Mouse (Mus musculus) midbrain, embryonic 14.5 days (tissue): Measurements from ENCODE around the gene Vasp. TPM values are rescaled to one million over a fixed set of nuclear protein-coding genes. Genes with fewer than 3 reads are reported as not detected.

Experiments used
- ATAC-seq: fragments of 200-750 bp; cut with Nextera tagmentation; 2 replicates; pipeline ENCODE4 v1.8.0; 2017; ENCODE audit warnings: moderate number of reproducible peaks, moderate library complexity; ENCODE audit not compliant: low FRiP score, low TSS enrichment
- DNase-seq: peaks from one replicate; pipeline ENCODE4 v3.0.0-alpha.2; 2015
- H3K27ac ChIP-seq: fragments of 300-500 bp; sonication (generic); replicated peaks from 2 replicates; pipeline ENCODE4 v1.5.1; 2014; ENCODE audit warnings: mild to moderate bottlenecking, low read depth, low read length, moderate library complexity
- H3K27me3 ChIP-seq: fragments of 300-500 bp; sonication (generic); 2 replicates; pipeline ENCODE4 v1.6.1; 2014; ENCODE audit warnings: low read length, control low read depth, mixed read lengths; ENCODE audit not compliant: control insufficient read depth, insufficient read depth
- H3K36me3 ChIP-seq: fragments of 300-500 bp; sonication (generic); 2 replicates; pipeline ENCODE4 v1.6.1; 2014; ENCODE audit warnings: low read length, control low read depth; ENCODE audit not compliant: control insufficient read depth, insufficient read depth
- H3K4me1 ChIP-seq: fragments of 300-500 bp; sonication (generic); 2 replicates; pipeline ENCODE4 v1.6.1; 2014; ENCODE audit warnings: mild to moderate bottlenecking, antibody characterized with exemption, low read length, control low read depth; ENCODE audit not compliant: control insufficient read depth, insufficient read depth
- H3K4me2 ChIP-seq: fragments of 300-500 bp; sonication (generic); 2 replicates; pipeline ENCODE4 v1.6.1; 2014; ENCODE audit warnings: mild to moderate bottlenecking, low read length, moderate library complexity
- H3K4me3 ChIP-seq: fragments of 300-500 bp; sonication (generic); replicated peaks from 2 replicates; pipeline ENCODE4 v1.5.1; 2014; ENCODE audit warnings: low read depth, low read length
- H3K9ac ChIP-seq: fragments of 300-500 bp; sonication (generic); replicated peaks from 2 replicates; pipeline ENCODE4 v1.6.1; 2014; ENCODE audit warnings: mild to moderate bottlenecking, low read length, moderate library complexity
- H3K9me3 ChIP-seq: fragments of 300-500 bp; sonication (generic); 2 replicates; pipeline ENCODE4 v1.6.1; 2016; ENCODE audit warnings: low read length, control low read depth, mixed read lengths; ENCODE audit not compliant: control insufficient read depth
- WGBS: fragments of 180-500 bp; shearing (Covaris S2); extraction: QIAGEN DNeasy Blood & Tissue Kit; methylation state at CpG from one replicate; pipeline ENCODE4 v1.1.7; 2014; 5-methylcytosine and 5-hydroxymethylcytosine counted together
- polyA plus RNA-seq: library from polyadenylated mRNA; unstranded; fragments of >200 nt; fragmentation: Nextera tagmentation; extraction: Ambion mirVana; gene quantifications from 2 replicates; pipeline ENCODE4 v1.2.1, GENCODE M21; 2014

Gene Vasp
- polyA plus RNA-seq: 28.9 and 29.1 TPM in 2 replicates

DNA sequence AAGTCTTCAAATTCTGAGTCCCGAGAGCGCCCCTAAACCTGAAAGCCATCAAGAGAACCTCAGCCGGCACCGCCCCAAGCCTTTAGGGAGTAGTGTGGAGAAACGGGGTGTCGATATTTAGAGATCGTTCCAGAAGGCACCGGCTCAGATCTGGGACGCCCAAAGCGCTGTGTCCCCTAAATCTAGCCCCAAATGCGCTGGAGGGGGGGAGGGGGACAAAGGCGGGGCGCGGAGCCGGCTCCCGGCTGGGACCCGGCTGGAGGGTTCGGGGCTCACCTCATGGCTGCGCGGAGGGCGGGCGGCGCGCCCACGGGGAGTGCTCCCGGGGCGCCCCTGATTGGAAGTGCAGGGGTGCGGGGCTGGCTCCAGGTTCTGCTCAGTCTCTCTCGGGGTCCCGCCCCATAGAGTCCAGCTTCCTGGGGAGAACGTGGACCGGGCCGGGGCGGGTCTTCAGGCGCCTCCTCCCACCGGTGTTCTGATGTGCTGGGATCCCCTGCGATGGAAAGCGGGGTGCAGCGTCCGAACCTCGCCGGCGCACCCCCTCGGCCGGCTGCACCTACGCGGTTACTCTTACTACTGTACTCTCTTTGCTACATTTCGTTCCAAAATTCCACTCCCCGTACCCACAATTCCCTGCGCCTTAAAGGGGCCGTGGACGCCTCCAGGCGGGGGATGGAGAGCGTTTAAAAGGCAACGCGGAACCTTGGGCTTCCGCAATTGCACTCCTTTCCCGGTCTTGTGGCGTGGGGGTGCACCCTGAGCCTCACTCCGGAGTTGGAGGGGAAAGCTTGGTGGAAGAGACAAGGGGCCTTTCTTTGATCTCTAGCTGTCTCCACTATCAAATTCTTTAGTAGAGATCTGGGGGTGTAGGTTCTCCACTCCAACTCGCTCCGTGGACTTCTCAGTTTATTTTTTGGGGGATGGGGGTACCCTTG is at the start of gene Vasp:
Gene Vasp (minus strand): TSS at position 580 of the 935 bp plus-strand sequence.
- WGBS: under 1% methylated on average over 62 of the region's 62 CpGs
- Histone ChIP-seq H3K4me1 (peaks cover 16% of the 10 kb centered on the region), H3K9me3 (no peaks in the 10 kb centered on the region), H3K27me3 (no peaks in the 10 kb centered on the region), H3K27ac (peak within 1 kb of the TSS; percentile 75), H3K4me2 (peak within 1 kb of the TSS; percentile 90), H3K4me3 (peak within 1 kb of the TSS; percentile 94), H3K36me3 (peaks cover 2% of the 10 kb centered on the region; the same call in 1 of the 2 replicates), H3K9ac (peak within 1 kb of the TSS; percentile 82)
- DNase-seq (peak; percentile 94), ATAC-seq (peak; percentile 72)

DNA sequence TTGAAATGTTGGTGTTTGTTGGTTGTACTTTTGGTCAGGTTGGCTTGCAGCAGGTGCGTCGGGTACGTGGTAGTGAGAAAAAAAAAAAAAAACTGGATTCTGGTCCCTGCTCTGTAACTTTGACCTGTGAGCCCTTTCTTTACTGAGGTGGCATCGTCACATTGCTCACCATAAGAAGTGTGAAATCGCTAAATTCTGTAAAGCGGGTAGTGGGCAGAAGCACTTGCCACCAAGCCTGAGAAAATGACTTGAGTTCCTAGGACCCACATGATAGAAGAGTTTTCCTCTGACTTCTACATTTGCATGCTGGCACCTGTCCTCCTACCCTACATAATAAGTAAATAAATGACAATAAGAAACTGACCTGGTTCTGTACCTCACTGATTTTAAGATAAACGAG is 49.0 kb upstream of the Vasp start:
- 40% methylated on average over 7 of the region's 7 CpGs for WGBS
- Histone ChIP-seq H3K4me1 (peaks cover 9% of the 10 kb centered on the region), H3K27ac (no peak overlapping the region), H3K9ac (peak overlapping the region; percentile 21; the same call in 1 of the 2 replicates), H3K4me2 (peak overlapping the region; percentile 59), H3K36me3 (no peaks in the 10 kb centered on the region), H3K4me3 (peak overlapping the region; percentile 42), H3K27me3 (no peaks in the 10 kb centered on the region), H3K9me3 (no peaks in the 10 kb centered on the region)
- ATAC-seq: no peak
- no peak for DNase-seq

DNA sequence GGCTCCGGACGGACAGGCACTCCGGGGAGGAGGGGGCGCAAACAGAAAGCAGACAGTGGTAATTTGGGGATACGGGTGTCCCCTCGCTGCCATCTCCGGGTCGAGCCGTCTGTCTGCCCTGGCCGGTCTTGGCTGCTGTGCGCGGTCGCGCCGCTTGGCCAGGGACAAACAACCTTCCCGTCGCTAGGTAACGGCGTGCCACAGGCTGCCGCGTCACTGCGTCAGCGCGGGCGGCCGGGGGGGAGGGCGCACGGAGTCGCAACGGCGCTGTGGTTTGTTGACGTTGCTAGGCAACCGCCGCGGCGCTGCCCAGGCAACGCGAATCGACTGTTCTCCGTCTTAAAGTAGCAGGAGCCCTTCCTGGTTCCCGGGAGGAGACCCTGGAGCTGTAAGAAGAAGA is 48.3 kb upstream of the Vasp start:
- peak overlapping the region; percentile 40 for H3K9ac ChIP-seq
- peak; percentile 96 for ATAC-seq
- H3K27me3 ChIP-seq: no peaks in the 10 kb centered on the region
- H3K9me3 ChIP-seq: no peaks in the 10 kb centered on the region
- H3K27ac ChIP-seq: peak overlapping the region; percentile 16; the same call in 1 of the 2 replicates
- DNase-seq: peak; percentile 99
- H3K36me3 ChIP-seq: no peaks in the 10 kb centered on the region
- peak overlapping the region; percentile 42 for H3K4me3 ChIP-seq
- under 1% methylated on average over 41 of the region's 41 CpGs for WGBS
- H3K4me1 ChIP-seq: peaks cover 9% of the 10 kb centered on the region
- H3K4me2 ChIP-seq: peak overlapping the region; percentile 59

DNA sequence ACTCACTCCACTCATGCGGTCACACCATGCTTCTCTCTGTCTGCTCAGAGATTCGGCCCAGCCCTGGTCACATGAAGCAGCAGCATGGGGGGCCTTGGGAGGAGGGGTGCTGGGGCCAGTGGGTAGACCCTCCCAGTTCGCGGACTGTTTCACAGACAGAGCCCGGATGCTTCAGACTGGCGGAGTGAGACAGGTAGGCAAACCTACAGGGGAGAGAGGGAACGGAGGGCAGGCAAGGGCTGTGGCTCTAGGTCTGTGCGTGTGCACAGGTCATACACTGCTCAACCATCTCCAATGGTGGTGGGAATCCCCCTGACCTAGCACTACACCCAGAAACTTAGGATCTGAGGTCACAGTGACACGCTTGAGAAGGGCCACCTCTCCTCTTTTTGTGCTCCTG is 47.8 kb upstream of the Vasp start:
- peak overlapping the region; percentile 16; the same call in 1 of the 2 replicates for H3K27ac ChIP-seq
- H3K9ac ChIP-seq: peak overlapping the region; percentile 40
- no peaks in the 10 kb centered on the region for H3K27me3 ChIP-seq
- H3K4me3 ChIP-seq: peak overlapping the region; percentile 42
- H3K4me2 ChIP-seq: peak overlapping the region; percentile 59
- no peaks in the 10 kb centered on the region for H3K36me3 ChIP-seq
- peaks cover 9% of the 10 kb centered on the region for H3K4me1 ChIP-seq
- DNase-seq (peak; percentile 20), ATAC-seq (peak; percentile 41)
- WGBS: 12% methylated on average over 9 of the region's 9 CpGs
- H3K9me3 ChIP-seq: no peaks in the 10 kb centered on the region

DNA sequence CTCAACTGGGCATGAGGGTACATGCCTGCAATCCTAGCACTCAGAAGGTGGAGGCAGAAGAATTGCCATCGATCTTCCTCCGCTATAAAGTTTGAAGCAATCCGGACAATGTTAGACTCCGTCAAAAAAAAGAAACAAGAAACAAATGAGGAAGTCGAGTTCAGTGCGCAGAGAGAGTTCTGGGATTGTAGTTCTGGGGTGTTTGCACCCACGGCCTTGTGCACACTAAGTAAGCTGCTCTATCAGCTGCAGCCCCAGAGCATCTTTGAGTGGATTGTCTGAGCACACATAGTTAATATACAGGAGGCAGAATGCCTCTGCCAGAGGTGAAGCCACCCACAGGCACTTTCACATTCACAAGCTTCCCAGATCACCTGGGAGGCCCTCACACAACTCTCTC is 47.1 kb upstream of the Vasp start:
- ATAC-seq (no peak), DNase-seq (no peak)
- no peaks in the 10 kb centered on the region for H3K9me3 ChIP-seq
- H3K36me3 ChIP-seq: no peaks in the 10 kb centered on the region
- H3K4me2 ChIP-seq: no peak overlapping the region
- WGBS: 83% methylated on average over 7 of the region's 7 CpGs
- H3K4me3 ChIP-seq: no peak overlapping the region
- H3K27ac ChIP-seq: no peak overlapping the region
- H3K9ac ChIP-seq: no peak overlapping the region
- H3K27me3 ChIP-seq: no peaks in the 10 kb centered on the region
- H3K4me1 ChIP-seq: peaks cover 9% of the 10 kb centered on the region

DNA sequence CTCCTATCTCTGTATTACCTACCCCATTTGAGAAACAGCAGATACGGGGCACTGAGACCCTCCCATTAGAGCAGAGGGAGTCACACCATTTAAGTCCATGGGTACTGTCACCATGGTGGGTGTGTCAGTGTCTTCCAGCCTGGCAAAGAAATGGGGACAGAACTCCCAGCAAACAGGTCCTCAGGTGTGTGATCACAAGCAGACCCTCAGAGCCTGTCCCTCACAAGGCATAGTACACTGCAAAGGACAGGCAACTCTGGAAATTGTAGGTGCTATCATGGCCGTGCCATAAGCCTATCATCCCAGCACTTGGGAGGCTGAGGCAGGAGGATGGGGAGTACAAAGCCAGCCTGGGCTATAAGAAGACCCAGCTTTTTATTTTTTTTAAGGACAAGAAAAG is 46.6 kb upstream of the Vasp start:
- Histone ChIP-seq H3K27ac (no peak overlapping the region), H3K36me3 (no peaks in the 10 kb centered on the region), H3K9me3 (no peaks in the 10 kb centered on the region), H3K4me2 (no peak overlapping the region), H3K9ac (no peak overlapping the region), H3K4me1 (peaks cover 9% of the 10 kb centered on the region), H3K4me3 (no peak overlapping the region), H3K27me3 (no peaks in the 10 kb centered on the region)
- no peak for ATAC-seq
- DNase-seq: no peak
- WGBS: 74% methylated on average over 2 of the region's 2 CpGs

DNA sequence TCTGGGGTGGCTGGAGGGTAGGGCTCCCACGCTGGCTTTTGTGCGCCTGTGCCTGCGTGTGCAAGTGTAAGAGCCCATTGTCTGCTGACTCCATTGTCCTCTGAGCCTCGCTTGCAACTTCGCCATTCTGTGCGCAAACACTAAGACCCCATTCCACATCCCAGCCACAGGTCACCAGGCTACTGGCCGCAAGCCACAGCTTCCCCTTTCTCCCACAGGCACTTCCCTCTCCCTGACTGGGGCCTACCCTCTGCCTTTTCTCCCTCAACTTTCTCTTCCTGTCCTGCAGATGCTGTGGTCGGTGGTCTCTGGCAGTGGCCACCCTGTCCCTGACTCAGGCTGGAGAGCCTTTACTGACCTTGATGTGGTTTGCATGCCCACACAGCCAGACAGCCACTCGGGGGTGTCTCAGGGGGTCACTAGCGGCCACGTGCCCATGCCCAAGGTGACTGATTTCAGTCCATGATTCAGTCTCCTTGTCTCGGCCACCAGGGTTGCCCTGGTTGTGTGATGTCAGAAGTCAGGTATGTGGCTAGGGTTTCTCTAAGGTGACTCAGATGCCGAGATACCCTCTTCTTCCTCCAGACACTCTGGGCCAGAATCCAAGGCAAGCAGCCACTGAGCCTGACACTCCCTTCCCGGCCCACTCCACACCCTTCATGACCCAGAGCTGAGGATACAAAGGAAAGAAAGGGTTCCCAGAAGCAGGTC is 45.0 kb upstream of the Vasp start:
- no peaks in the 10 kb centered on the region for H3K9me3 ChIP-seq
- H3K4me2 ChIP-seq: no peak overlapping the region
- no peaks in the 10 kb centered on the region for H3K36me3 ChIP-seq
- H3K9ac ChIP-seq: no peak overlapping the region
- ATAC-seq: no peak
- no peak overlapping the region for H3K27ac ChIP-seq
- no peaks in the 10 kb centered on the region for H3K27me3 ChIP-seq
- H3K4me1 ChIP-seq: peaks cover 9% of the 10 kb centered on the region
- 38% methylated on average over 14 of the region's 14 CpGs for WGBS
- no peak for DNase-seq
- no peak overlapping the region for H3K4me3 ChIP-seq

DNA sequence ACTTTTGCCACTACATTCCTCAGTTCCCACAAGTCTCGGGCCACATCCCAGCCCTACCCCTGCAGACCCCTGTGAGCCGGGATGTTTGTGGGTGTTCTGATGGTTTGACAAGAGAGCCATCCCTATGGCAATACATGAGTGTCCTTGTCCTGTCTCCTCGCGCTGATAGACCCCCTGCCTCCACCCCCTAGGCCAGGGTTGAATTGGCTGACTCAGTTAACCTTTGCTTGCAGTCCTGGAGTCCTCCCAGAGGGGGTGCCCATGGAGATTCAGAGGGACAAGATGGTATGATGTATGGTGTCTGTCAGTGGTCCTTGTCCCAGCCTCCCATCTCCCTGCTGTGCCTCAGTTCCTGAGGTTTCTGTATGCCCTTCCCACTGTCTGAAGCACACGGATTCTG is 42.4 kb upstream of the Vasp start:
- WGBS: 59% methylated on average over 5 of the region's 5 CpGs
- ATAC-seq (no peak), DNase-seq (no peak)
- Histone ChIP-seq H3K9me3 (no peaks in the 10 kb centered on the region), H3K27me3 (no peaks in the 10 kb centered on the region), H3K4me2 (no peak overlapping the region), H3K9ac (no peak overlapping the region), H3K36me3 (no peaks in the 10 kb centered on the region), H3K4me1 (peaks cover 12% of the 10 kb centered on the region), H3K27ac (no peak overlapping the region), H3K4me3 (no peak overlapping the region)
